Mouse (Mus musculus) testis, adult 2 months (tissue): ENCODE measurements around the gene Poln.

Source experiments
- CTCF ChIP-seq: fragments of 200-500 bp; IDR thresholded peaks from 2 replicates; pipeline ENCODE4 v1.5.1; 2012; ENCODE audit warnings: low read depth, mild to moderate bottlenecking, inconsistent platforms, low read length, moderate library complexity; ENCODE audit not compliant: control insufficient read depth, insufficient read depth, insufficient replicate concordance
- POLR2A ChIP-seq: fragments of 200-500 bp; IDR thresholded peaks from 2 replicates; pipeline ENCODE4 v1.6.1; 2012; ENCODE audit warnings: low read depth, mild to moderate bottlenecking, inconsistent platforms, low read length, moderate library complexity; ENCODE audit not compliant: control insufficient read depth

- no peak for TF ChIP-seq CTCF
- no peak for TF ChIP-seq POLR2A
These were observed 14.1 kb upstream of the Poln start for GRCm38 (mm10) chr5:34183156-34183880.
